Mouse (Mus musculus): ENCODE data around the gene Gm20696. TPM values are rescaled to one million over a fixed set of nuclear protein-coding genes. Genes with fewer than 3 reads are reported as not detected.

Gm20696 gene
- 10 to 100 TPM; 11.2 to 15.9 TPM for total RNA-seq (2021)

GRCm38 (mm10) chr6:99666318-99667171, at the start of gene Gm20696, which contains the start of gene Eif4e3:
Gm20696 (minus strand) TSS chr6:99666797.
Eif4e3 (minus strand) TSS chr6:99666771.
- DNase-seq, result peak; percentile 84
- intact Hi-C loops (cut with DNase I), result no loop called here

GRCm38 (mm10) chr6:99715913-99716312, 49.3 kb upstream of the Gm20696 start:
- intact Hi-C loops (cut with DNase I), result no loop called here
- no peak for DNase-seq

GRCm38 (mm10) chr6:99715191-99715590, 48.6 kb upstream of the Gm20696 start:
- no peak for DNase-seq
- intact Hi-C loops (cut with DNase I), result no loop called here

GRCm38 (mm10) chr6:99713256-99713655, 46.7 kb upstream of the Gm20696 start:
- DNase-seq, result no peak
- intact Hi-C loops (cut with DNase I), result no loop called here

GRCm38 (mm10) chr6:99711576-99712101, 45.0 kb upstream of the Gm20696 start:
- DNase-seq, result no peak
- intact Hi-C loops (cut with DNase I), result no loop called here

GRCm38 (mm10) chr6:99700484-99700883, 33.9 kb upstream of the Gm20696 start:
- intact Hi-C loops (cut with DNase I), result no loop called here
- no peak for DNase-seq

- intact Hi-C loops (cut with DNase I), result no loop called here
- DNase-seq, result peak; percentile 27
Measured at GRCm38 (mm10) chr6:99692916-99693841, 26.6 kb upstream of the Gm20696 start.

GRCm38 (mm10) chr6:99692206-99692915, 25.8 kb upstream of the Gm20696 start, which contains the start of gene Gpr27:
Gpr27 (plus strand) TSS chr6:99692679.
- intact Hi-C loops (cut with DNase I), result no loop called here
- peak; percentile 47 for DNase-seq

- no peak for DNase-seq
- intact Hi-C loops (cut with DNase I), result no loop called here
Measured at GRCm38 (mm10) chr6:99691666-99692205, 25.1 kb upstream of the Gm20696 start.

- intact Hi-C loops (cut with DNase I), result no loop called here
- DNase-seq, result no peak
Measured at GRCm38 (mm10) chr6:99688513-99688912, 21.9 kb upstream of the Gm20696 start.

GRCm38 (mm10) chr6:99684899-99685298, 18.3 kb upstream of the Gm20696 start:
- intact Hi-C loops (cut with DNase I), result no loop called here
- DNase-seq, result no peak

GRCm38 (mm10) chr6:99683974-99684373, 17.4 kb upstream of the Gm20696 start:
- intact Hi-C loops (cut with DNase I), result no loop called here
- no peak for DNase-seq

- peak; percentile 65 for DNase-seq
- intact Hi-C loops (cut with DNase I), result no loop called here
Measured at GRCm38 (mm10) chr6:99678108-99678507, 11.5 kb upstream of the Gm20696 start.

- intact Hi-C loops (cut with DNase I), result no loop called here
Measured at GRCm38 (mm10) chr6:99677325-99677724, 10.7 kb upstream of the Gm20696 start.

GRCm38 (mm10) chr6:99674482-99674881, 7.9 kb upstream of the Gm20696 start:
- intact Hi-C loops (cut with DNase I), result no loop called here
- DNase-seq, result no peak

More at GRCm38 (mm10) chr6:99677325-99677724, 10.7 kb upstream of the Gm20696 start:
- no peak for DNase-seq

- intact Hi-C loops (cut with DNase I), result no loop called here
- no peak for DNase-seq
Measured at GRCm38 (mm10) chr6:99671768-99672167, 5.2 kb upstream of the Gm20696 start.

GRCm38 (mm10) chr6:99670481-99671119, 4.0 kb upstream of the Gm20696 start:
- intact Hi-C loops (cut with DNase I), result no loop called here
- peak; percentile 64 for DNase-seq

GRCm38 (mm10) chr6:99669481-99670325, 3.1 kb upstream of the Gm20696 start:
- peak; percentile 92 for DNase-seq
- intact Hi-C loops (cut with DNase I), result no loop called here

GRCm38 (mm10) chr6:99667290-99667689, 693 bp upstream of the Gm20696 start:
- intact Hi-C loops (cut with DNase I), result no loop called here
- peak; percentile 19 for DNase-seq
